Mouse (Mus musculus): ENCODE results near the gene Fam169b.
"Not testable (repeated sequence)": the region's sequence is repeated elsewhere in the genome, so short reads cannot be mapped to it uniquely, and the experiment has no call there.

- TF ChIP-seq CTCF (IDR thresholded peaks at IDR 0.05; ENCODE audit: borderline replicate concordance, control insufficient read depth, extremely low read depth, insufficient read depth, low read length, poor library complexity); POLR2A (IDR thresholded peaks at IDR 0.05; ENCODE audit: control insufficient read depth, extremely low read depth, insufficient read depth, low read length, poor library complexity): not testable (repeated sequence)
Observed at GRCm38 (mm10) chr7:68283133-68283520, 9.5 kb downstream of the Fam169b start.

All from thymus, adult 2 months (tissue).